Mouse (Mus musculus) spleen, postnatal 36 days (tissue): ENCODE data around the gene Cmss1.

ENCODE experiments used
- DNase-seq, 2 experiments: peaks; one replicate each; pipeline ENCODE4 v3.0.0; 2022; ENCODE audit warnings: low spot score in 2 of 2, mixed read lengths in 1 of 2

The Cmss1 gene

DNA sequence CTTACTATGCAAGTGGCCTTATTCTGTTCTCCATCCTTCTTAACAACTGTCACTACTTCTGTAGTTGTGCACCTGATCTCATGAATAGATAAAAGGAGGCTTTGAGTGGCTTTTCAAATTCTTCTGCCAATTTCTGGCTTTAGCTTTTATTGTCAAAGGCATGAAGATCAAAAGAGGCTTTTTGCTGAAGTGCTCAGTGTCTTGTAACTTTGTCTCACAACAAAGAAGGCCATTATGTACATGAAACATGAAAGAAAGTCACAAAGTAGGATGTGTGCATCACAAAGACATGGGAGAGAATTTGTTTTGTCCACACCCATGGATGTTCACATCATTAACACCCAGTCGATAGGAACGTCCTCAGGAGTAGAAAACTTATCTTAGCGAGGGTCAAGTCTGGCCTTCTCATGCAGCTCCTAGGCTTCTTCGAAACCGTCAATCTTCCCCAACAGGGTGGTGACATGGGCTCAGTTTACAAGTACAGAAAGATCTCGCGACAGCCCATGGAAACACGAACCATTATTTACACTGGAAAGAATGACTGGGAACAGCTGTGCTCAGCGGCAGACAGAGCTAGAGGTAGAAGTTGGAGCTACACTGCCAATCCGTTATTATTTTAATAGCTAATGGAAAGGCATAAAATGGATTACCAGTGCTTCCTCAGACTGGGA lies 133.1 kb downstream of the Cmss1 start:
- DNase-seq = no peak

GRCm38 (mm10) chr16:57471071-57471470 lies 135.6 kb downstream of the Cmss1 start:
- peak; percentile 53 to 74 for DNase-seq

GRCm38 (mm10) chr16:57470286-57470830 lies 136.3 kb downstream of the Cmss1 start:
- DNase-seq = peak; percentile 31 to 35

GRCm38 (mm10) chr16:57469869-57470268 lies 136.8 kb downstream of the Cmss1 start:
- no peak for DNase-seq

DNA sequence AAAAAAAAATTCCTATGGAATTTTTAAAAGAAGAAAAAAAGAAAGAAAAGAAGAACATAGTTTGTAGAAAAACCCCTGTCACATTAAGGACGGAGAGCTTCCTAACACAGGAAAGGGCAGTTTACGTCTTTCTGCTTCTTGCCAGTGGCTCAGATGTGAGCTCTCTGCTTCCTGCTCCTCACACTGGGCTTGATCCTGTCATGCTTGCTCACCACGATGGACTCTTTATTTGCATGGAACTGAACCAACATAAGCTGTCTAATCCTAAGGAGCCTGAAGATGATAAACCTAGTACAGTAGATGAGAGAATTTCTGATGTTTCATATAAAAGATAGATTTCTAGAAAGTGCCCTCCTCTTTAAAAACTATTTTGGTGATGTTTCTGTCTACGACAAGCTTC lies 137.4 kb downstream of the Cmss1 start:
- DNase-seq = no peak

GRCm38 (mm10) chr16:57465386-57465913 lies 141.2 kb downstream of the Cmss1 start:
- DNase-seq = no peak

DNA sequence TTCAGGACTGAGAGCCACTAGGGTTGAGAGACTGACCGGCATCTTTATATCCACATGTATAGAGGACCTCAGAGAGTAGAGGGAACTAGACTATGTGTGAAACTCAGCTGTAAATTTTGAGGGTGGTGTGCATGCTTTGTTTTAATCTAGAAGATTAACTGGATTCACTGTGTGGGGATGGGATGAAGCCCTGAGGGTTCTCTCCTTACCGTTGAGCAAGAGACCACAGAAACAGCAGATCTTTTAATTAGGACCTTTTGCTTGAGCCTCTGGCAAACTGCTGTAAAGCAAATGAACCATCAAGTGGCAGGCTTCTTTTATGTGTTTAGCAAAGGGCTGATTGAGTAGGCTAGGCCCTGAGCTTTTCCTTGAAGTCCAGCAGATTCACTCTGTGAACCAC lies 150.7 kb downstream of the Cmss1 start:
- no peak for DNase-seq

DNA sequence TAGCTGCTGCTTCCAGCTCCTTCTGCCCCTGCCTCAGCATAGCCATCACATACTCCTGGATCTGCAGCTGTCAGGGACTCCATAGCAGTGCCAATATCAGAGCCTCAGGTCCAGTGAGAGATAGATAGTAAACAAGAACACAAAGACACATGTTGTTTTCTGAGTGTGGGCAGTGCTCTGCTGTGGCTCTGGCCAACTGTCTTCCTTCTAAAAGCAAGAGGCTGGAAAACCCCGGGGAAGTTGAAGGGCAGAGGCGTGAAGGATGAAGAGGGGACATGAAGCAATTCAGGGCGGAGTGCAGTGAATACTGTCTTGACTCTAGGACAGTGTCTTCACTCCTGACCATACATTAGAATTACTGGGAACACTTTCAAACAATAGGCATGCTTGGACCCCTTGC lies 151.1 kb downstream of the Cmss1 start:
- no peak for DNase-seq

DNA sequence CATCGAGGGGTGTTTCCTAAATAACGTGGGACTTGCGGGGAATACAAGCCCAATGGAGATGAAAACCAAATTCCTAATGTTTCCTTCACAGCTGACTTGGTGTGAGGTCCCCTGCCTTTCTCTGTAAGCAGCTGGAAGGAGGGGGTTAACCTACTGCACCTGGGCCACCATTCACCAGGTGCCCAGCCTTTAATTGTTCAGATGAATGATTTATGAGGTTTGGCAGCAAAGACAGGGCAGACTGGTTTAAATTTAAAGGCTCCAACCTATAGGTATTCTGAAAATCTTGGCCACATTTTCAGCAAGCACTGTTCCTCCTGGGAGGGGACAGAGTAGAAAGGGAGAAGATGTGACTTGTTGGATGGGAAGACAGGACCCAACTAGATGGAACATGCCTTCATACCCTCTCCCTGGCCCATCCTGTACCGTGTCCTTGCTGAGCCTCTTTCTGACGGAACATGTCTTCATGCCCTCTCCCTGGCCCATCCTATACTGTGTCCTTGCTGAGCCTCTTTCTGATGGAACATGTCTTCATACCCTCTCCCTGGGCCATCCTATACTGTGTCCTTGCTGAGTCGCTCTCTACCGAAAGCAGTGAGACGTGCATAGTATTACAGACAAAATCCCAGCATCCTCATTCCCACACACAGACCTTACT lies 152.4 kb downstream of the Cmss1 start:
- DNase-seq = no peak

DNA sequence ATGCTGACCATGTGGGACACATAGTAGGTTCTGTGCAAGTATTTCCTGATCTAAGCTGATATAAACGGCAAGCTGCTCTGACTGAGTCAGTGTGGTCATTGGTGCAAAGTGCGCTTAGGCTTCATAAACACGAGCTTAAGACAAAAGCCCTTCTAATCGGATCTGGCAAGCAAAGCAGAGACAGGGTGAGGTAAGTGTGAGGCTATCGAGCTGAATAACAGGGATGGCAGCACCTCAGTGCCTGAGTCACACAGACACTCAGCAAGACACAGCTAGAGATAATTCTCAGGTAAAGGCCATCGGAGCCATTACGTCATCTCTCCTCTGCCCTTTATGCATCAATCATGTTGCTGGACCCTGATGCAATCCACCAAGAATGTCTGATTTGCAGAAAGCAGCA lies 153.7 kb downstream of the Cmss1 start:
- no peak for DNase-seq

- DNase-seq = no peak
Observed at GRCm38 (mm10) chr16:57445096-57446094, 161.3 kb downstream of the Cmss1 start.

DNA sequence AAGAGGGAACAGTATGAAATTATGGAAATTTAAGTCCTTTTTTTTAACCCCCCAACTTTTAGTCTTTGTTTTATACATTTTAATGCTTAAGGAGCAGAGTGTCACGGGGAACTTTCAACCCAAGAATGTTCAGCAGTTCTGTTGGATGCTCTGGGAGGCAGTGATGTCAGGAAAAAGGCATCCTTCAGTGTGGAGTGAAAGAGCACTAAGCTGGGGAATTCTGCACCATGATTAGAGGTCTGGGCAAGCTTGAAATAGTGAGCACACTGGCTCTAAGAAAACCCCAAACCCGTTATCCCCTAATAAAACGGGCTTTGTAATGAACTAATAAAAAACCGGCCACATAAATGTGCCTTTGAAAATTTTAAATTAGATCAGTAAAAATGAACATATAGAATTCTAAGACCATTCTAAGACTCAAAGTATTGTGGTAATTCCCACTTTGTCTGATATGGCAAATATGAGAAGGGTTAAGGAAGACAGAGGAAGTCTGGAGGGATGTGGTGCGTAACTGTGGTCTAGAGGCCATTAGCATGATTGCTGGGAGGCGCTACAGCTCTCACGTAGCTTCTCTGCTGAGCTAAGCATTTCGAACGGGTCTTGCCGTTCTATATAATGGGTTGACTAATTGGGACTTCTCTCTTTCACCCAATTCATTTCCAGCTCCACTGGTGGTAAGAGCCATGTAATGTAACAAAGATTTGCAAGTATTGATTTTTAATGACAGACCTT lies 165.8 kb downstream of the Cmss1 start:
- DNase-seq = no peak

DNA sequence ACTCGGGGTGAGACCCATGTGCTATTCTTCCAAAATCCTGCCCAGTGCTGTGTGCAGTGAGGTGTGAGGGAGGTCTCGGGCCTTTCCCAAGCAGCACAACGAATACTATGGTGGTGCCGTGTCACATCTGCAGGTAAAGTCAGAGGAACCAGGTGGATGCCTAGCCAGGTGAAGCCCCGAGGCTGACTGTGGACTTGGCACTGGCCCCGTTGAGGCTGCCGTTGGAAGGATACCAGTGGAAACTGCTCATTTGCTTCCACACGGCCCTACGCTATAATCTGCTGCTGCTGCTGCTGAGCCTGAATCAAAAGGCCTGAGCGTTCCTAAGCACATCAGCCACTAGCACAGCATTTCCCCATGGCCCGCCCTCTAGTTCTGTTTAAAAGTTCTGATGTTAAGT lies 167.5 kb downstream of the Cmss1 start:
- DNase-seq = no peak

DNA sequence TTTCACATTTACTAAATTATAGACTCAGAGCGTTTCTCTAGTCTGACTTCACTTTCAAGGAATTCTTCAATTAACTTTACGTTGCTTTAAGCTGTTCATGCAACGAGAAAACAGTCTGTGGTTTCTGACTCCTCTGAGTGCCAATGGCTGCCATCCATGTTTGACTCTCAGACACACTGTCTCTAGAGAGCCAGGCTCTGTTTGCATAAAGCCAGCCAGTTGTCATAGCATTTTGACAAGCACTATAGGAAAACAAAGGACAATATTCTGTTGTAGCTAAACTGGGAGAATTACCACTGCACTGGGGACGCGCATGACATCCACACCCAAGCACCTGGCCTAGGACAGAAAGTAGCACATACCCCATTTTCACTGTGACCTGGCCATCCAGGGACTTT lies 168.4 kb downstream of the Cmss1 start:
- DNase-seq = no peak

- DNase-seq = no peak
Observed at GRCm38 (mm10) chr16:57437523-57438287, 169.0 kb downstream of the Cmss1 start.

- DNase-seq = peak; percentile 9 to 31
Observed at GRCm38 (mm10) chr16:57434640-57435039, 172.0 kb downstream of the Cmss1 start.

- DNase-seq = no peak
Observed at GRCm38 (mm10) chr16:57433671-57434070, 173.0 kb downstream of the Cmss1 start.

DNA sequence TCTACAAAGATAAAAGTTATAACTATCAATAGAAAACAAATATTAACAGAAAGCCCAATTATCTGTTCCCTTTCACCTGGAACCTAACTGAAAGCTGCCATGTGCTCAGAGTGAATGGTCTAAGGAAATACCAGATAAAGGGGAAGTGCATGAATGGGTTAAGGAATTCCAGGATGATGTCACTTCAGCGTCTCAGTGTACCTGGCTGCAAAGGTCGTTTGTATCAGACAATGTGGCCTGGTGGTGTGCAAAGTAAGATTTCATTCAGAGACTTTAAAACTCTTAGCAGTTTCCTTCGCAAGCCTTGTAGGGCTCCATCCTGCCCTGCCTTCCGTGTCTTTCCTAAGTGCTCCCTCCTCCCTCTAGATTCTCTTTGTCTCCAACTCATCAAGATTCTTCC lies 173.5 kb downstream of the Cmss1 start:
- DNase-seq = no peak

DNA sequence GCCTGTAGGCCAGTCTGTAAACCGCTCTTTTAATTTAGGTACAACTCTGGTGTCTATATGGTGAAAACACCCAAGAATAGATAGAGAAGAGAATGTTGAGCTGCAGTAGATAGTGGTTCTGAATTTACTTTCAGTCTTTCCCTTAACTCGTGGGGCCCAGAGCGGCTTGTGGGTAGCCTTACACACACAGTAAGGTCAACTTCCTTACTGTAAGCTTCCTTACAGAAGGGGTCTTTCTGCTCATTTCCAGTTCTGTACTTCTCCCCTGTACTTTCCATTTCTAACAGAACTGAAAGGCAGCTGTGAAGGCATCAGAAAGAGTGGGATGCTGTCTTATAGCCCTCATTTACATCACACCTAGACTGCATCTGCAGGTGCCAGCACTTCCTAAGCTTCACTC lies 175.4 kb downstream of the Cmss1 start:
- DNase-seq = no peak

- no peak for DNase-seq
Observed at GRCm38 (mm10) chr16:57428977-57429376, 177.7 kb downstream of the Cmss1 start.
